Mouse (Mus musculus) kidney, embryonic 16.5 days (tissue): ENCODE results near the gene Atad3a. TPM values are rescaled to one million over a fixed set of nuclear protein-coding genes. Genes with fewer than 3 reads are reported as not detected.
A peak's percentile ranks its signal among the peaks of the same experiment; 100 is the strongest.

ENCODE experiments used
- ATAC-seq: fragments of 200-750 bp; cut with Nextera tagmentation; 2 replicates; pipeline ENCODE4 v1.8.0; 2017; ENCODE audit warnings: moderate TSS enrichment; ENCODE audit not compliant: low FRiP score, low TSS enrichment
- H3K27ac ChIP-seq: fragments of 300-500 bp; sonication (generic); 2 replicates; pipeline ENCODE4 v1.5.1; 2014; ENCODE audit warnings: low read length
- H3K27me3 ChIP-seq: fragments of 300-500 bp; sonication (generic); 2 replicates; pipeline ENCODE4 v1.6.1; 2014; ENCODE audit warnings: low read length, control low read depth, mixed read lengths; ENCODE audit not compliant: insufficient read depth
- H3K36me3 ChIP-seq: fragments of 300-500 bp; sonication (generic); 2 replicates; pipeline ENCODE4 v1.6.1; 2014; ENCODE audit warnings: low read length, control low read depth, mixed read lengths; ENCODE audit not compliant: insufficient read depth
- H3K4me1 ChIP-seq: fragments of 300-500 bp; sonication (generic); 2 replicates; pipeline ENCODE4 v1.6.1; 2014; ENCODE audit warnings: low read length, control low read depth, mixed read lengths; ENCODE audit not compliant: insufficient read depth
- H3K4me2 ChIP-seq: fragments of 300-500 bp; sonication (generic); replicated peaks from 2 replicates; pipeline ENCODE4 v1.6.1; 2014; ENCODE audit warnings: low read depth, low read length
- H3K4me3 ChIP-seq: fragments of 300-500 bp; sonication (generic); 2 replicates; pipeline ENCODE4 v1.5.1; 2014; ENCODE audit warnings: mild to moderate bottlenecking, low read length
- H3K9ac ChIP-seq: fragments of 300-500 bp; sonication (generic); replicated peaks from 2 replicates; pipeline ENCODE4 v1.6.1; 2014; ENCODE audit warnings: low read length
- H3K9me3 ChIP-seq: fragments of 300-500 bp; sonication (generic); 2 replicates; pipeline ENCODE4 v1.6.1; 2016; ENCODE audit warnings: low read length, control low read depth
- WGBS: fragments of 180-500 bp; shearing (Covaris S2); extraction: QIAGEN DNeasy Blood & Tissue Kit; methylation state at CpG from one replicate; pipeline ENCODE4 v1.1.7; 2014; 5-methylcytosine and 5-hydroxymethylcytosine counted together
- polyA plus RNA-seq: library from polyadenylated mRNA; unstranded; fragments of >200 nt; fragmentation: Nextera tagmentation; extraction: Ambion mirVana; gene quantifications from 2 replicates; pipeline ENCODE4 v1.2.1, GENCODE M21; 2015

Atad3a gene
- polyA plus RNA-seq, 1 experiment from 2014 or later: 142 TPM

DNA sequence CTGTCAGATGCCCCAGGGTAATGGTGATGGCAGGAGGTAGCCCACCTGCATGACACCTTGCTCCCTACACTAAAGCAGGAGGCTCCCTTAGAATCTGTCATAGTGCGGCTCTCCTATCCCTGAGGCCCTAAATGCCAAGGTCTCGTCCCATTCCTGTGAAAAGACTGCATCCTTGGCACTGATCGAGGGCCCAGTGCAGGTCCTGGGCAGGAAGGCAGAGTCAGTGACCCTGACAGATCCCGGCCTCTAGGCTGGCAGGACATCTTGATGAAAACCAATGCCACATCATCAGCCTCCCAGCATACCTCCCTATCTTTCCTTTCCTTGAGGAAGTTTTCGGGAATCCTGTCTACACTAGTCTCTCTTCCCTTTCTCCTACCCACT is 8.6 kb upstream of the Atad3a start:
- peaks cover 5% of the 10 kb centered on the region; the same call in 1 of the 2 replicates for H3K27me3 ChIP-seq
- no peak for ATAC-seq
- peaks cover 16% of the 10 kb centered on the region for H3K4me1 ChIP-seq
- no peaks in the 10 kb centered on the region for H3K9me3 ChIP-seq
- H3K9ac ChIP-seq: peak overlapping the region; percentile 75
- WGBS: 54% methylated on average over 5 of the region's 5 CpGs
- H3K27ac ChIP-seq: no peak overlapping the region
- H3K36me3 ChIP-seq: no peaks in the 10 kb centered on the region
- H3K4me3 ChIP-seq: peak overlapping the region; percentile 53
- H3K4me2 ChIP-seq: peak overlapping the region; percentile 65

- Histone ChIP-seq H3K27me3 (no peaks in the 10 kb centered on the region), H3K9me3 (no peaks in the 10 kb centered on the region), H3K27ac (no peak overlapping the region), H3K9ac (no peak overlapping the region), H3K4me3 (no peak overlapping the region), H3K4me2 (no peak overlapping the region), H3K4me1 (peaks cover 23% of the 10 kb centered on the region), H3K36me3 (0 out of 2 replicates have a peak, but pooled peaks cover under 1% of the 10 kb centered on the region)
- no peak for ATAC-seq
- WGBS: 87% methylated on average over 3 of the region's 3 CpGs
These were observed 1.5 kb upstream of the Atad3a start for GRCm38 (mm10) chr4:155762357-155762756.

DNA sequence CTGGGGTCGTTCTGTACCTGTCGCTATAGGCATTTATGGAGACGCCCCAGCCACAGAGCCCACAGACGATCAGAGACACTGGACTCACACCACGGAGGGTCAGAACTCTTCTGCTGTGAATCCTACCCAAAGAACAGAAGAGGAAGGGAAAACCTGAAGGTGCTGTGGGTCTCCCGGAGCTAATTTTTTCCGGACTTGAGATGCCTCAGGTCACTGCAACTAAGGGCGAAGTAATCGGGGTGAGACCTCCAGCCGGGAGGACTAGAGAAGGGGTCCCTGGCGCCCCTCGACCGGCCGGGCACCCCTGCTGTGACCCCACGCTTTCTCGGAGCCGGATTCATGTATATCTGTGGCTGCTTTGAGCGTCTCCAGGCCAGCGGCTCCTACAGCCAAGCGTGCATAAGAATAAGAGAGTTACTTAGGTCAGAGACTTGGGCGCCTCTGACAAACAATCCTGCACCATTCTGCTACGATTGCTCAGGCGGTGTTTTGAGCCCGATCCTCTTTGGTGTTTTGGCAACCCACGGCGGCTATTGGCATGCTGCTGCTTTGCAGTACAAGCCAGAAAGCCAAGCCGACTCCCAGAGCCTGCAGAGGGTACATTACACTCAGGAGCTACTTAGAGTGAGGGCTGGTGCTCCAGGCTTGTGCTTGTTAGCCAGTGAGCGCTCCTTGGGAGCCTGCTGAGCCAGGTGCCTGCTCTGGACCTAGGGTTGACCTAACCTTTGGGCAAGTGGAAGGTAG is 635 bp upstream of the Atad3a start:
- Histone ChIP-seq H3K4me1 (peaks cover 23% of the 10 kb centered on the region), H3K27ac (peak overlapping the region; percentile 64), H3K9ac (peak overlapping the region; percentile 85), H3K4me3 (peak overlapping the region; percentile 85), H3K4me2 (peak overlapping the region; percentile 87), H3K27me3 (no peaks in the 10 kb centered on the region), H3K9me3 (no peaks in the 10 kb centered on the region), H3K36me3 (peaks cover 8% of the 10 kb centered on the region; the same call in 1 of the 2 replicates)
- 2% methylated on average over 28 of the region's 28 CpGs for WGBS
- ATAC-seq: no peak

GRCm38 (mm10) chr4:155759862-155760612 is 856 bp downstream of the Atad3a start:
- H3K4me1 ChIP-seq: peaks cover 23% of the 10 kb centered on the region
- H3K4me2 ChIP-seq: peak overlapping the region; percentile 87
- H3K27ac ChIP-seq: peak overlapping the region; percentile 35
- 2% methylated on average over 10 of the region's 10 CpGs for WGBS
- no peaks in the 10 kb centered on the region for H3K9me3 ChIP-seq
- peak overlapping the region; percentile 81 for H3K9ac ChIP-seq
- H3K27me3 ChIP-seq: no peaks in the 10 kb centered on the region
- peak; percentile 47 for ATAC-seq
- H3K4me3 ChIP-seq: peak overlapping the region; percentile 85
- peaks cover 22% of the 10 kb centered on the region for H3K36me3 ChIP-seq

DNA sequence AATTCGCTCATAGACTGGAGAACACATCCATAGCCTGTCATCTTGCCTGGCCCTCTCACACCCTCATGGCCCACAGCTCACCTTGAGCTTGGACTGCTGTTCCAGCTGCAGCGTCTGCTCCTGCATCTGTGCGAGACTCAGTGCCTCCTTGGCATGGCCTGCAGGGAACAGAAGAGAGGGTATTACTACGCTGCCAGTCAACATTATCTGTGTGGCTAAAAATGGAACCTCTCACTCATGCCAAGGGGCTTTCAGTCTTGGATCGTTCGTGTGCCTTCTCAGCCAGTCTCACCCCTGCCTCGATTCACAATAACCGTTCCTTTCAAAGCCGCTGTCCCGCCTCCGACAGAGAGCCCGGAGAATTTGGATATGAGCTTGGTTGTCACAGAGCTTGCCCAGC is 3.9 kb downstream of the Atad3a start:
- Histone ChIP-seq H3K36me3 (peaks cover 44% of the 10 kb centered on the region), H3K4me3 (no peak overlapping the region), H3K4me2 (no peak overlapping the region), H3K27ac (no peak overlapping the region), H3K27me3 (no peaks in the 10 kb centered on the region), H3K4me1 (peaks cover 22% of the 10 kb centered on the region), H3K9ac (no peak overlapping the region), H3K9me3 (no peaks in the 10 kb centered on the region)
- ATAC-seq: no peak
- 93% methylated on average over 12 of the region's 12 CpGs for WGBS

- no peak overlapping the region for H3K27ac ChIP-seq
- peaks cover 77% of the 10 kb centered on the region for H3K36me3 ChIP-seq
- H3K4me1 ChIP-seq: no peaks in the 10 kb centered on the region
- no peak overlapping the region for H3K4me3 ChIP-seq
- H3K4me2 ChIP-seq: no peak overlapping the region
- 92% methylated on average over 17 of the region's 17 CpGs for WGBS
- no peak overlapping the region for H3K9ac ChIP-seq
- no peak for ATAC-seq
- no peaks in the 10 kb centered on the region for H3K9me3 ChIP-seq
- H3K27me3 ChIP-seq: no peaks in the 10 kb centered on the region
These were observed 14.1 kb downstream of the Atad3a start for GRCm38 (mm10) chr4:155746575-155747490.

- no peak overlapping the region for H3K27ac ChIP-seq
- H3K4me1 ChIP-seq: no peaks in the 10 kb centered on the region
- no peaks in the 10 kb centered on the region for H3K9me3 ChIP-seq
- peaks cover 78% of the 10 kb centered on the region for H3K36me3 ChIP-seq
- no peak for ATAC-seq
- WGBS: 87% methylated on average over 8 of the region's 8 CpGs
- no peak overlapping the region for H3K9ac ChIP-seq
- no peak overlapping the region for H3K4me3 ChIP-seq
- H3K27me3 ChIP-seq: no peaks in the 10 kb centered on the region
- H3K4me2 ChIP-seq: no peak overlapping the region
These were observed 14.8 kb downstream of the Atad3a start for GRCm38 (mm10) chr4:155746036-155746548.

DNA sequence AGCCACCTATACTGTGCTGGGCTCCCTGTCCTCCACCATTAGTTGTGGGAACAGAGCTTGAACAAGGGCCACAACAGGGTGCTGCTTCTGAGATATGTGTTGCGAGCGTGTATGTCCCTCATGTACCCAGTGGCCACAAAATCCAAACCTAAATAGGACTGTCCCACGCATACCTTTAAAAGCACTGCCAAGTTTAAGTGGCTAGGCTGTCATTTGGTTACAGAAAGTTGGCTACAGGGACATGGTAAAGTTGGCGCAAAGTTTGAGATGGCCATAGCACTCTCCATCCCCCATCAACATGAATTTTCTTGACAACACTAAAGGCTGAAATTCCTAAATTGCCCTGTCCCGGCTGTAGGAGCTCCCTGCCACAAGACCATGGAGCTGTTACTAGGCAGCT is 15.8 kb downstream of the Atad3a start:
- 93% methylated on average over 5 of the region's 5 CpGs for WGBS

DNA sequence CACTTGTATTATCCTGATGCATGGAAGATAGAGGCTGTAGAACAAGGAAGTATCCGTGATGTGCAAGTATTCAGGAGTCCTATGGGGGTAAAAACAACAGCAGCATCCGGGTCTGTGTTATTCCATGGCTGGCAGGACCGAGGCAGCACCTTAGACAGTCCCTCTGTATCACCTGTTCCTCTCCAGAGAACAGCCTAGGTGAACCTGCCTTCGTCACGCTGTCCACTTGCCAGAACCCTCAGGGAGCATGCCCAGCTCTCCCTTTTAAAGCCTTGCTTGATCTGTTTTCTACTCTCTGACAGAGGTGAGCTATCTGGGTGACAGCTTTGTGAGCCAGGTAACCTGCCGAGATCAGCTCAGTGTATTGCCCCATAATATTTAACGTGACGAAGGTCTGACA is 16.4 kb downstream of the Atad3a start:
- ATAC-seq: no peak

More for the DNA sequence above, 15.8 kb downstream of the Atad3a start:
- ATAC-seq: no peak
- no peak overlapping the region for H3K9ac ChIP-seq
- peaks cover 76% of the 10 kb centered on the region for H3K36me3 ChIP-seq
- H3K27ac ChIP-seq: no peak overlapping the region
- no peak overlapping the region for H3K4me2 ChIP-seq
- H3K27me3 ChIP-seq: no peaks in the 10 kb centered on the region
- H3K4me3 ChIP-seq: no peak overlapping the region
- H3K9me3 ChIP-seq: no peaks in the 10 kb centered on the region
- H3K4me1 ChIP-seq: no peaks in the 10 kb centered on the region

More for the DNA sequence above, 16.4 kb downstream of the Atad3a start:
- Histone ChIP-seq H3K27ac (no peak overlapping the region), H3K36me3 (peaks cover 77% of the 10 kb centered on the region), H3K27me3 (no peaks in the 10 kb centered on the region), H3K4me1 (no peaks in the 10 kb centered on the region), H3K9me3 (no peaks in the 10 kb centered on the region), H3K4me3 (no peak overlapping the region), H3K9ac (no peak overlapping the region), H3K4me2 (no peak overlapping the region)
- 91% methylated on average over 8 of the region's 8 CpGs for WGBS
